Mouse (Mus musculus) hindbrain, embryonic 13.5 days (tissue): ENCODE results near the gene Prkrip1. TPM values are rescaled to one million over a fixed set of nuclear protein-coding genes. Genes with fewer than 3 reads are reported as not detected.

Source experiments
- polyA plus RNA-seq: library from polyadenylated mRNA; unstranded; fragments of >200 nt; fragmentation: Nextera tagmentation; extraction: Ambion mirVana; gene quantifications from 2 replicates; pipeline ENCODE4 v1.2.1, GENCODE M21; 2015

Prkrip1 gene
- polyA plus RNA-seq, 1 experiment from 2014 or later: 66.5 TPM

Other genes with a start within 250 kb of the Prkrip1 start
- gene Ssc4d, start 224.4 kb downstream of the Prkrip1 start, polyA plus RNA-seq: 0.61 and 1.4 TPM in 2 replicates
- 0.17 TPM in 1 of 2 replicates, not detected in the other for gene Zp3, start 218.9 kb downstream of the Prkrip1 start, polyA plus RNA-seq
- 25.6 and 28.3 TPM in 2 replicates for gene Dtx2, start 204.2 kb downstream of the Prkrip1 start, polyA plus RNA-seq
- 0.04 and 0.09 TPM in 2 replicates for gene Upk3b, start 160.5 kb downstream of the Prkrip1 start, polyA plus RNA-seq
- gene Upk3bl, start 144.5 kb downstream of the Prkrip1 start, polyA plus RNA-seq: not detected in 2 replicates
- 16.2 and 17.3 TPM in 2 replicates for gene Rasa4, start 115.0 kb downstream of the Prkrip1 start, polyA plus RNA-seq
- 231 and 236 TPM in 2 replicates for gene Polr2j, start 82.3 kb downstream of the Prkrip1 start, polyA plus RNA-seq
- gene Lrwd1, start 62.9 kb downstream of the Prkrip1 start, polyA plus RNA-seq: 27.7 and 28.2 TPM in 2 replicates
- 24.6 and 26.9 TPM in 2 replicates for gene Alkbh4, start 62.8 kb downstream of the Prkrip1 start, polyA plus RNA-seq
- gene Orai2, start 28.2 kb downstream of the Prkrip1 start, polyA plus RNA-seq: 33.5 and 34.0 TPM in 2 replicates
- gene Sh2b2, start 47.6 kb upstream of the Prkrip1 start, polyA plus RNA-seq: 22.2 and 25.5 TPM in 2 replicates